Mouse (Mus musculus) cerebellum, postnatal 25 days (tissue): ENCODE data around the gene Rnf38.

ENCODE experiments used
- DNase-seq, 2 experiments: peaks; one replicate each; pipeline ENCODE4 v3.0.0; 2021; ENCODE audit warnings: mixed read lengths in 2 of 2

Gene Rnf38

DNA sequence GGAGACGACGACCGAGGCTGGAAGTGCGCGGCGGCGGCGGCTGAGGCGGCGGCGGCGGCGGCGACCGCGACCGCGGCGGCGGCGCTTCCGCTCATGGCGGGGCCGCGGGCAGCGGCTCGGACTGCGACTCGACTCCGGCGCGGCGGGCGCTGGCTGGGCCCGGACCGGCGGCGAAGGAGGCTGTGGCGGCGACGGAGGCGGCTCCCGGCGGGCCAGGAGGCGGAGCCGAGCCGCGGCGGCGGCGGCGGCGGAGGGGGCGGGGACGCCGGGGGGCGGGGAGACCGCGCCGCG, at the start of gene Rnf38:
Gene Rnf38, minus strand, starts transcription at position 77 of the 291 bp plus-strand sequence.
- DNase-seq, result no peak

DNA sequence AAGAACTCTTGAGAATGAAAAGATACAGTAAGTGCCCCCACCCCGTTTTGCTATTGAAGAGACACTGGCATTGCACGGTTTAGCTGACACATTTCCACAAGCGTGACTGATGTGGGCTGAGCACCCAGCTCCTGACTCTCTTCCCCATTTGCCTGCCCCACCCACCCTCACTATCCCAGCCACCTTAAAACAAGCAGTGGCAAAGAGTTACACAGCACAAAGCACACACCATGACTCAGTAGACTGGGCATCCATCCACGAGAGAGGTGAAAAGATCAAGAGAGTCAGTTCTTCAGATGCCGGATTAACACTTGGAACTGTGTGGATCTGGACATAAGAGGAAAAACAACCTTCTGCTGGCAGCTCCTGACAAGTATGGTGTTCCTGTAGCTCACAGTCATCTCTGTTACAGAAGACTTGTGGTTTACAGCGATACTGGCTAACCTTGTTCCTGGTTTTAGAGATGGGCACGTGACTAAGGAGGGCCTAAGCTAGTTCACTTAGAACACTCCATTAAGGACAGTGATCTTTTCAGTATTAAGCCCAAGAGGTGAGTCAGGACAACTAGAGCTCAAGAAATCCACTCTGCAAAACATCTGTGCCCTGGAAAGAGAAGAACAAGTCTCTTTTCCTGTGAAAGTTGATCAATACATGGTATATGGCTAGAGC, 48.1 kb upstream of the Rnf38 start:
- no peak for DNase-seq

DNA sequence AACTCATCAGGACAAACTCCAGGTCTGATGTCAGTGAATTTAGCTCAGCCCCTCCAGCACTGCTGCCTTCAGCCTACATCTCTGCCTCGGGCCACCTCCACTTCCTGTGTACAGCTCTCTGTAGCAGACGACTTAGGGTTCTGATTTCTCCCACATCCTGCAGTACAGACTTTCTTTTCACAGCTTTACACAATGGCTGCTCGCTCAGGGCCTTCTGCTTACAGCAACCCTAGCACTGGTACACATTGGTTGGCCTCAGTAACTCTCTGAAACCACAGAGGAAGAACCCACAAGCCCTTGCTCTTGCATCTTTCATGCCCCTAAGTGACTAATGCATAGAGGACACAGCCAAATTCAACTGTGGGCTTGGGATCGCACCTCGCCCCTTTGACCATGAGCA, 37.5 kb upstream of the Rnf38 start:
- DNase-seq, result no peak

DNA sequence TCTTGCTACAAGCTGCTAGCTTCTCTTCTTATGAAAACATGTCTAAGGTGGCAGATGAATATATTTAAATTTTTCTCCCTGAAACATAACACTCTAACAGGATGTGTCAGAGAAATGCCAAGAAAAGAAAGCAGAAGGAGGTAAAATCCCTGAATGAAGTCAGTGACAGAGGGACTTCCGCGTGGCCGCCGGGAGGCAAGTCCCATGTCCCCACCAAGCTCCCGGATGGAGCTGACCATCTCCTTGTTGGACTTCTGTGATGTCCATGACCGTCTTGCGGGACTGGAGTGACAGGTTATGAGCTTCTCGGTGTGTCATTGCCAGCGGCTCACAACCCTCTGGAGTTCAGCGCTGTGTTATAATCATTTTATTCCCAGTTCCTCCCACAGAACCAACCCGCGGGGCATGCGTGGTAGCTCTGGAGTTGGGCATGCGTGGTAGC, 35.8 kb upstream of the Rnf38 start:
- no peak for DNase-seq

DNA sequence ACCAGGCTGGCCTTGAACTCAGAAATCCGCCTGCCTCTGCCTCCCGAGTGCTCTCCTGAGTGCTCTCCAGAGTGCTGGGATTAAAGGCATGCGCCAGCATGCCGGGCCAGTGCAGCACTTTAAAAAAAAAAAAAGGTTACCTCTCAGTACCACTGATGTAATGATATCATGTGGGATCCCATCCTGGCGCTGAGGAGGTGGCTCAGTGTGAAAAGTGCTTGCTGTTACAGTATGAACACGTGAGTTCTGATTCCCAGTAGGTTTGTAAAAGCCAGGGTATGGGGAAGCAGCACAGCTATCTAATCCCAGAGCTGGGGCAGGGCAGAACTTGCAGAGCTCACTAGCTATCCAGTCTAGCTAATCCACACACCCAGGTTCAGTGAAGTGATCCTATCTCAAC, 33.8 kb upstream of the Rnf38 start:
- DNase-seq, result no peak

DNA sequence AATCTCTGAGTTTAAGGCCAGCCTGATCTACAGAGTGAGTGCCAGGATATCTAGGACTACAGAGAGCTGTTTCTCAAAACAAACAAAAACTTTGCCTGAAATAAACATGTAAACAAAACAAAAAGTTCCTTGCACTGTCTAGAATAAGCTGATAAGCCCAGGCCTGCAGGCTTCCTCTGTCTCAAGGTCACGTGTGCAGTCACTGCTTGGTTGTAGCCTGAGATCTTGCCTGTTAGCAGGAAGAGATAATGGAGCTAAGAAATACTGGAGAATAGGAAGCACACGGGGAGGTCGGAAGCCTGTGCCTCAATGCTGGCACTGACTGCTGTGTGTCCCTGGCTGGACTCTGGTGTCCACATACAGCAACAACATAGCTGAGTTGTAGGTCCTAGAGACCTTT, 31.9 kb upstream of the Rnf38 start:
- DNase-seq, result no peak

DNA sequence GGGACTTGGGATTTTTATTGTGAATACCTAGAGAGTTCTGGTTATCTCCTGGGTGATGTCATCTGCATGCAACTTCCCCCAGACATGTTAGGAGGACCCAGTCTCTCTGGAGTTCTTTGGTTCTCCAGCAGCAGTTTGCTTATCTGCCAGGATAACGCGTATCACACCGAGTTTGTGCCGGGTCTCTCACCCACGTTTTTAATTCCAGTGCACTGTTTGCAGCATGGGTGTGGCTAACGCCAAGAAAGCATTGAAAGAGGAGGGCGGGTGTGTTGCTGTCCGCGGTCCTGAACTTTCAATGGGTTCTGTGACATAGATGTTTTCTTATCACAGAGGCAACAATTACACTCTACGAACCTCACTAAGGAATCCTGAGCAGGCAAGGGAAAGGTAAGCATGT, 26.7 kb upstream of the Rnf38 start:
- DNase-seq, result no peak

DNA sequence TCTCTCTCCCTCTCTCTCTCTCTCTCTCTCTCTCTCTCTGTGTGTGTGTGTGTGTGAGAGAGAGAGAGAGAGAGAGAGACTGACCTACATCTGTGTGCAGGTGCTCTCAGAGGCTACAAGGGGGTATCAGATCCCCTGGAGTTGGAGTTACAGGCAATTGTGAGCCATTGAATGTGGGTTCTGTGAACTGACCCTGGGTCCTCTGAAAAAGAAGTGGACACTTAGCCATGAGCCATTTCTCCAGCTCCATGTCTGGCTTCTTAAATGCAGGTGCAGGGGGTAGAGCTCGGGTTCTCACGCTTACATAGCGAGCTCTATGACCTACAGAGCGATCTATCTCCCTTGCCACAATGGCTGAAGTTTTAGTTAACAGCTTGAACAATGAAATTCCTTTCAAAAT, 25.5 kb upstream of the Rnf38 start:
- DNase-seq, result no peak

DNA sequence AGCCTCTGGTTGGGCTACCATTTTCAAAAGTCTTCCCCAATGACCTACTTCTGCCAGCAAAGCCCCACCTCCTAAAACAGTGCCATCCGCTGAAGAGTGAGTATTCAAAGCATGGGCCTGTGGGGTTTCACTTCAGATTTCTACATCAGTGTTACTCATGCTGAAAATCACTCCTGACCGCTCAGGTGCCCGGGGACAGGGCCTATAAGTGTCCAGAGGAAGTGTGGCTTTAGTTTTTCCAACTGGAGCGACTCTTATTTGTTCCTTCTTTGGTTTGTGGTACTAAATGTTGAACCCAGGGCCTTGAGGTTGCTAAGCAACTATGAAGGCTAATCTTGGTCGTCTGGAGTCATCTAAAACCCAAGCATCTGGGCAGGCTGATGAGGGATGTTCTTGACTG, 21.0 kb upstream of the Rnf38 start:
- no peak for DNase-seq

DNA sequence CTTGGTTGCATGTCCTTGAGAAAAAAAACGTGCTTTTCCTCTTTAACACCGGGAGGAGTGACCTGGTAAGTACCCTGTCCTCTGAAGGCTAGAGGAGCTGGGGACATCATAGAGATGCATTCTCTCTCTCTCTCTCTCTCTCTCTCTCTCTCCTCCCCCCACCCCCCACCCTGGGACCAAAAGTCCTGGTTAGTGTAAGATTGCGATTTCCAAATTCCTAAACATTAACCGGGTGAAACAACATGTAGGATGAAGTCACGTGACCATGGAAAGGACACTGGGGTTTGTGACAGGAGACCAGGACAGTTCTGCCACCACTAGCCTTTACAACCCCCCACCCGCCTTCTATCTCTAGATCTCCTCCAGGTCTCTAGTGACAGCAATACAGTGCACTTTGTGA, 19.6 kb upstream of the Rnf38 start:
- no peak for DNase-seq

DNA sequence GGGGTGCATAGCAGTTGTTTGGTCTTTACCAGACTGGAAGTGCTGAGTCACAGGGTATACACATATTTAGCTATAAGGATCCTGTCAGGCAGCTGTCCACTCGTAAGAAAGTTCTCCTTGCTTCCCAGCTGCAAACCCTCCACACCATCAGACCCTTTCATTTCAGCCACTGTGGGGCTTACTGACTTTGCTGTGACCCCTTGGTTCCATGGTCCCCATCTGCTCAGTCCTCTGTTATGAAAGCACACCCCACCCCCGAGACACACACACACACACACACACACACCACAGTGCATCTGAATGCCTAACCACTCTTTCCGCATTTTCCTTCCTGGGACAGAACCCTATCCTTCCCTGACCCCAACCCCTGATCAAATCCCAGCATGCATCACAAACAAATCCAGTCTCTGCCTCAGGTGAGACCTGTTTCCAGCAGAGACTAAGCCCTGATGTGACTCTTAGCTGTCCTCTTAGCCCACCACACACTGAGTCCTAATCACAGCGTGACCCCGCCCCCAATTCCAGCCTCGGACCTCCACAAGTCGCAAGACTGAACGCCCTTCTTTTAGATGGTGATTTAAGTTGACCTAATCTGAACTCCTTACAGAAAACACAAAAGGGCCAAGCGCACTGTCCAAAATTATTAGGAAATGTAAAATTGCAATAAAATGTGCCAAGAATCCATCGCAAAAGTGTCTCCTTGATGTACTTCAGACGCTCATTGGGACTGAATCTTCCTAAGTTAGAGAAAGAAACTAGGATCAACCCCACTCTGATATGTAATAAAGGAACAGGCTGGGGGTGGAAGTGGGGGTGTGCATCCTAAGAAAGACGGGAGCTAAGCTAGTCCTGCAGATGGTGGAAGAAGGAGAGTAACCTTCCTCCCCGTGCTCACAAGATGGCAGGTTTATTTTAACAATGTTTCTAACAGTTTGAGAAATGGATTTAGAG, 18.7 kb upstream of the Rnf38 start:
- DNase-seq, result no peak

DNA sequence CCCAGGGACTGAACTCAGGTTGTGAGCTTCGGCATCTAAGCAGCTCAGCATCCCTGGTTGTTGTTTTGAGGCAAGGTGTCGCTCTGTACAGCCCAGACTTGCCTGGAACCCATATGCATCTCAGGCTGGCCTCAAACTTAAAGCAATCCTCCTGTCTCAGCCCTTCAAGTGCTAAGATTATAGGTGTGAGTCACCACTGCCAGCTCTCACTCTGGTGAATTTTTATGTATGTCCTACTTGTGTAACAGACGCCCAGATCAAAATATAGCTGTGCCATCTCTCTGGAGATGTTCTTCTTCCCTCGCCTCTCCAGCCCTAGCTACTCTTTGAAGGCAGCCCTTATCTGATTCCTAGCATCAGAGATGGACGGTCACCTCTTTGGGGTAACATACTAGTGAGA, 17.9 kb upstream of the Rnf38 start:
- no peak for DNase-seq

DNA sequence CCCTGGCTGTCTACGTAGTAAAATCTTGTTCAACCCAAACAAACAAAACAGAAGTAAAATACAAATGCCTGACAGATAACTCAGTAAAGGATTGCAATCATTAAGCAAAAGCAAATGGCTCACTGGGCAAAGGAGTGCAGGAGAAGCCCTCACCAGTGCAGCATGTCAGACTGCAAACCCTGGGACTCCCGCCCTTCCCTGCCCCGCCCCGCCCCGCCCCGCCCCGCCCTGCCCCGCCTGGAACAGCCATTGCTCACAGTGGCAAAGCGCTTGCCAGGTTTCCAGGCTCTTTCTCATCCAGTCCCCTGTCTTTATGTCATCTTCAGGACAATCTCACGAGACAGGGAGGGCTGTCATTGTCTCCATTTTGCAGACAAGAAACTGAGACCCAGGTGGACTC, 16.1 kb upstream of the Rnf38 start:
- no peak for DNase-seq

DNA sequence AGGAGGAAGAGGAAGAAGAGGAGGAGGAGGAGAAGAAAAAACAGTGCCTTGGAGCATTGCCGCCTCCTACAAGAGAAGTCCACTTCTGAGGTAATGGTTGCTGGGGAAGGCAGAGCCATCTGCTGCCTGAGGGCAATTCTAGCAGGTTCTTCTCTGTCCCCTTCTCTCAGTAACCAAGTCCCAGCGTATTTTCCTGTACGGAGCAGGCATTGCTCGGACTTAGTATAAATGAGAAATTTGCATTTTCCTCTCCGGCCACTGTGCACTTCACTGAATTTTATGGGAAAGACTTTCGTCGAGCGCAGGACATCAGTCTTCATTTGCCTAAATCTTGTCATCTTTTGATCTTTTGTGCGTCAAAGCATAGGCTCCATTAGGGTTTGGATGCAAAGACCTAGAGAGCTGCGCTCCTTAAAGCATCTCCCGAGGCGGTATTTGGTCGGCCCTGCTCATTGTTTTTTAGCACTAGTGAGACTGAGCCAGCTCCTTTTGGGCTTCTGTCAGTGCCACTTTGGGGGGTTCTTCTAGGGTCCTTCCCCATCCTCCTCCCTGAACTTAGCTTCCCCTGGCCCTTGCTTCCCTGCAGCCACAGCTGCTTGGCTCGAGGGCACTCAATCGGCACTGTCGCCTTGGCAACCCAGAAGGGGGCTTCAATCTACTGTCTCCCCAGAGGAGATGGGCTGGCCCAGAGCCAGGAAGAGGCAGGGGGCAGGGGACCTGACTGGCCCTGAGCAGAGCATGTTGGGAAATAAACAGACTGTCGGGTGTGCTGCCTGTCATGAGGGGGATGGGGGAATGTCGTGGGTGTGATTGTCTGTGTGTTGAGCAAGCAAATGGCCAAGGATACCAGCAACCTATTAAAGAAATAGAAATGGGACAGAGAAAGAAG, 13.7 kb upstream of the Rnf38 start:
- peak in 1 of 2 experiments; percentile 23 for DNase-seq

DNA sequence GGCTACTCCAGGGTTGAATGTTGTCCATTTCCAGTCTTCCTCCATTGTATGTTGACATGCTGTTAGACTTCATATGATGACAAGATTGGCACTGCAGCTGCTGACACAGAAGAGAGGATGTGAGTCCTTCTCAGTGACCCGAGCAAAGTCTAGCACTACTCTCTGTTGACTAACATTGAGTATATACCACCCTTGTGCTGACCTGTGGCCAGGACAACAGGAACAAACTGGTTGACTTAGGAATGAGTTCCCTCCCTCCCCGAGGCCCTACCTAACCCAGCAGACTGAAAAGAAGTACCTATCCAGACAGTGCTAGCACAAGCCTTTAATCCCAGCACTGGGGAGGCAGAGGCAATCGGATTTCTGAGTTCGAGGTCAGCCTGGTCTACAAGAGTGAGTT, 12.7 kb upstream of the Rnf38 start:
- no peak for DNase-seq

DNA sequence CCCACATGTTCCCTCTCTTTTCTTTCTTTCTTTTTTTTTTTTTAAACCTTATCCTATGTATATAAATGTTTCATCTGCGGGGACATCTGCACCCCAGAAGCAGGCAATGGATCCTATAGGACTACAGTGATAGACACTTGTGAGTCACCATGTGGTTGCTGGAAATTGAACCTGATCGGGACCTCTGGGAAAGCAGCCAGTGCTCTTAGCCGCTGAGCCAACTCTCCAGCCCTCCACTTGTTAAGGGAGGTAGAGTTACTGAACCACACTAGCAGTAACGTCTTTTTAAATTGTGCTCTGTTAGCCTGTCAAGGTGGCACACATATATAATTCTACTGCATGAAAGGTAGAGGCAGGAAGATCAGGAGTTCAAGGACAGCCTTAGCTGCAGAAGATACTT, 8.0 kb upstream of the Rnf38 start:
- DNase-seq, result no peak

DNA sequence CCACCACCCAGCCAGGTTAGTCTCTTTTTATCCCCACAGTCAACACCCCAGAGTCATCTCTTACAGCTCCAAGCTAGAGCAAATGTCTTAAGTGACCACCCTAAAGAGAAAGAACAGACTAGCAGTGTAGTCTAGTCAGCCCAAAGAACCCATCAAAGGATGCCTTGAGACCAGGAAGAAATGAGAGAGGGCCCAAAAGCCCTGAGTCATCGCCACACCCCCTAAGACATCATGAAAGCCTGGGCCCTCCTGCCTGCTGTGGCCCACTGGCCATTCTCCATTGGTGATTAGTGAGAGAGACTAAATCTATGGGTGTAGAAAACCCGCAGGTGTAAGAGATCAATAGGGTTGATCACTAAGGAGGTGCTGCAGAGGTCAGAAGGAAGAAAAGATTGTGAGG, 2.4 kb upstream of the Rnf38 start:
- DNase-seq, result no peak

DNA sequence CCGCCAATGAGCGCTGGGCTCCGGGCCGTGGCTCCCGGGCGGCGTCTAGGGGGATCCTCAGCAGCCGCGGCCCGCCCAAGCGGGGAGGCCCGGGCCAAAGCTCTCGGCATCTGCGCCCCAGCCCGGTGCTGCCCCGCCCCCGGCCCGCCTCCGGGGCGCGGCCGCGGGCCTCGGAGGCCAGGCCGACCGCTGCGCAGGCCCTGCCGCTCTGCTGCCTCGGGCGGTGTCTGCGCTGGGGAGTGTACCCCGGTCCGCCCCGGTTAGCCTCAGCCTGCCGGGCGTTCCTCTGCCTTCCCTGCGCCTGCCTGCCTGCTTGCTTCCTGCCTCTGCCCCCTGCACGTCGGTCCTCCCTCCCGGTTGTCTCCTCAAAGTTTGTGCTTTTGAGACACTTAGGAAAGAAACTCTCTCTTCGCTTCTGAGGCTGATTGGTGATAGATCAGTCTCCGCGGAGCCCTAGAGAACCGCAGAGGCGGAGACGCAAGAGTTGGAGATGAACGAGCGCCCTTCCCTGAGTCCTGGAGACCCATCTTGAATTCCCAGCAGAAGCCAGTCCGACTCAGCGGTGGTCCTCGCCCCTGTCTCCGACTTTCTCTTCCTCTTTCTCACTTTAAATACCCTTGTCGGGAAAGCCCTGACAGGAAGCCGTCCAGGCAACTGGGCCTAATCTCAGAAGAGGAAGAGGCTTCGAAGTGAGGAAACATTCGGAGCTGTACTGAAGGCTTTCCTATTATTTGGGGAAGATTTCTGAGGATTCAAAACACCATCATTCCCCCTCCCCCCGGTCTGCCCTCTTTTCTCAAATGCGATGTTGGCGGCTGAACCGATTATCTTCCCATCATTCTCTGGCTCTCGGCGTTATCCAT, 646 bp upstream of the Rnf38 start:
- DNase-seq, result peak; percentile 89 to 94

DNA sequence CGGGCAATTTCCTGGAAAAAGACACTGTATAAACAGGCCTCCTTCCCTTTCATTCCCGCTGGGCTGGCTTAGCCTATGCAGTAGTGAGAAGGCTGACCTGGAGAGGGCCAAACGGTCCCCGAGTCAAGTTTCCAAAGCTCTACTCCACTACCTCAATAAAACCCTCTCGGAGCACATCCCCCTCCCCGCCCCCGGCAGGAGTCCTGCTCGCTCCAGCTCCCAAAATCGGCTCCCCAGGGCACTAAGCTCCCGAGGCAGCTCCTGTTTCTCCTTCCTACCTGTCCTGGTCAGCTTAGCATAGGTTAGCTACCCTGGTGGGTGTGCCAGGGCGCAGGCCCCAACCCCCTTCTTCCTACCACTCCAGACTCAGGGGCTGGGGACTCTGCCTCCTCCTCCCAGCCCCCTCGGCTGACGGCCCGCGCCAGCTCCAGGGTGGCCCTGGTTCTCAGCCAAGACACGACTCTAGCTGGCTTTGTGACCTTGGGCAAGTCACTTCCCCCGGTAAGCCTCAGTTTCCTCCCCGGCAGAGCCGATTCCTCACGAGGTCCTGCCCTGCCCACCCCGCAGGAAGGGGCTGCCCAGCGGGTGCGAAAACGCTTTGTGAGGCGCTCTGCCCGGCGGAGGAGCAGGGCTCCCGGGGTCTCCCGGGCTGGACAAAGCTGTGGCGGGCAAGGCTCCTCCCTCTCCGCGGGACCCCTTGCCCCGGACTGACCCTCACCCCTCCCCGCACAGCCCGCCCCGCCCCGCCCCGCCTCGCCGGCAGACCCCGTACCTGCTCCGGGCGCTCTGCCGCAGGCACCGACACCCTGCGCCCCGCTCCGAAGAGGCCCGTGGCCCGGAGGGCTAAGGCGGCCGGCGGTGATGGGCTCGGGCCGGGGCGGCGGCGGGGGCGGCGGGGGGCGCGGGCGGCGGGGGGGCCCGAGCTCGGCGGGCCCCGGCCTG, 547 bp downstream of the Rnf38 start:
- DNase-seq, result peak; percentile 50 to 63

DNA sequence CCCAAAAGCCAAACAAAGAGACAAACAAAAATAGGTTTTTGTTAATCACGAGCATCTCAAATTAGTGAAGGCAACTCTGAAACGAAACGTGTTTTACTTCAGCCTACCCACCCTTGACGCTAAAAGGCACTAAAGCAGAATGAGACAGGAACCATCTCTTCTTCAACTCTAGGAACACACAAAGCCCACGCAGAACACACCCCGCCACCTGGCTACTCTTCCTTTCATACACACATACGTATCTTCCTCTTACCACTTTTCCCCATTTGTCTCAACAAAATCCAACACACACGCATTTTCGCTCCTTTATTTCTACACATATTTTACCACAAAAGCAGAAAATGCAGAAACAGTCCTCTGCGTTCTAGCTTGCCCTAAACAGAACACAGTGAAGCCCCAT, 8.5 kb downstream of the Rnf38 start:
- DNase-seq, result no peak

DNA sequence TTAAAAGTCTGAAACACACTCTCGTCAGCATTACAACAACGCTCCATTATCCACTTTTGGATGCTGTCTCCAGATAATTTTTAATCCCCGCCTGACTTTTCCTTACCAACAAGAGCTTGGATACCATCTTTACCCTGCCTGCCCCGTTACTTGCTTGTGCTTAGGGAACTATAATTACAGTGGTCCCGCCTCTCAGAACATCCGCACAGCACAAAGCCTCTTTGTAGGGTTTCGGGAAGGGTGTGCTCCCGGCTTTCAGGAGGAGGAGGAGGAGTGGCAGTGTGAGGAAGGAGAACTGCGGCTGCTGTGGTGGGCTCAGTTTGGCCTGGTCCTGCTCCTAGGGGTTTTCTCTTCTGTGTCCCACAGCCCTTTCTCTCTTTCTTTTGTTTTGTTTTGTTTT, 9.4 kb downstream of the Rnf38 start:
- DNase-seq, result no peak
